Mouse (Mus musculus): ENCODE data around the gene Ltbr.
"Not testable (repeated sequence)": the region's sequence is repeated elsewhere in the genome, so short reads cannot be mapped to it uniquely, and the experiment has no call there.

Ltbr gene

DNA sequence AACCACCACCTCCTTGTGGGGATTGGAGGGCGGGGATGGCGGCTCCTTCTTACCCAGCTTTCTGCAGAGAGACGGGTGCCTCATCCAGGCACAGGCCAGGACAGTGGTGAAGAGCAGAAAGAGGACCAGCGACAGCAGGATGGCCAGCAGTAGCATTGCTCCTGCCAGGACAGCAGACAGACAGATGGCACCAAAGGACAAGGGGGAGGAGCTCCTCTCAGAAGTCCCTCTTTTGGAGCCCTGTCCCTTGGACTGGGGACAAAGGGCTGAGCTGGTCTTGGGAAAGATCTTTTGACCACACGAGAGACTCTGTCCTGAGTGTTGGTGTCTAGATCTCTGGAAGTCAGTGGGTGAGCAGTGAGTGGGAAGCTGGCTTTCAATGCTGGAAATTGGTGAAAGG, 4.3 kb downstream of the Ltbr start:
- DNase-seq: peak; percentile 42

DNA sequence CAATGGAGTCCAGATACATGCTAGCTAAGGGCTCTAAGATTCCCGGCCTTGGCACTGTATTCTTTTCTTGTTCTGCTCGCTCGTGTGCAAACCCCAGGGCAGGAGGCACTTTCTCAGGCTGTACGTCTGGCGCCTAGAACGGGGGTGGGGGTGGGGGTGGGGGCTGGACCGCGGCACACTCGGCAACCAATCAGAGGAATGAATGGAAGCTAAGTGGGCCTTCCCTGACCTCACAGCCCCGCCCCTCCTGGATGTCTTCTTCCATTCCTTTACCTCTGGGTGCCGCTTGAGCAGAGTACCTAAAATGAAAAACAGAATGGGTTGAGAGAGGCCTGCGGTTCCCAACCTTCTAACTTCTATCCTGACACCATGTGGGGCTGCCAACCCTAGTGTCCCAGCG, 4.8 kb downstream of the Ltbr start:
- DNase-seq: no peak

DNA sequence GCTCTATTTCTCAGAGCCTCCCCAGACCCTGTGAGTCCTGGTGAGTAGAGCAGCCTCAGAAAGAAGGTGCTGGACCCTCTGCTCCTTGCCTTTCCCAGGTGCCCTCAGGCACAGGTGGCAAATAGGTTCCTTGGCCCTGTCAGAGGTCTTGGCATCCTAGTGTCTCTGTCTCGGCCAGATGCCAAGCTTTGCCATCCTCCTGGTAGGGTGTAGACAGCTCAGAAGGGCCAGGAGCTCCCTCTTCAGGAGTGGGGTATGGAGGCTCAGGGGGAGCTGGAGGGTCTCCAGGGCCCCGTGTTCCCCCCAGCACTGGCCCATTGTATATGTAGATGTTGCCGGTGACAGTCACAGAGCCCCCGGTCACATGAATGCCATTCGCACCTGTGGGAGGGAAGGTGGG, 6.6 kb downstream of the Ltbr start:
- no peak for DNase-seq

DNA sequence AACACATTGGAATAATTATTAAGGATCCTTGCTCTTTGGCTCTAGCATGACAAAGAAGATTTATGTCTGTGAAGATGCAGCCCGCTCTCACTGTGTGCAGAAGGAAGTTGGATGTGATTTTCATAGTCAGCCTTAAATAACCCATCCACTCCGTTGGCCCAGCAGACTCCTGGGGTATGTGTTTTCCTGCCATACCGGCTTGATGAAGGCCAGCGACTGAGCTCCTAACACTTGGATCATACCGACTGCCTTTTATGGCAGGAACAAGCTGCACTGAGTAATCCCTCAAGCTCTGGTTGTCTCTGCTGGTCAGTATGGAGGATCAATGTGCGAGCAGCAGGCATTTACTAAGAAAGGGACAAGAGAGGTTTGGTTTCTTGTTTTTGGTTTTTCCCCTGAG, 8.2 kb downstream of the Ltbr start:
- DNase-seq: no peak

DNA sequence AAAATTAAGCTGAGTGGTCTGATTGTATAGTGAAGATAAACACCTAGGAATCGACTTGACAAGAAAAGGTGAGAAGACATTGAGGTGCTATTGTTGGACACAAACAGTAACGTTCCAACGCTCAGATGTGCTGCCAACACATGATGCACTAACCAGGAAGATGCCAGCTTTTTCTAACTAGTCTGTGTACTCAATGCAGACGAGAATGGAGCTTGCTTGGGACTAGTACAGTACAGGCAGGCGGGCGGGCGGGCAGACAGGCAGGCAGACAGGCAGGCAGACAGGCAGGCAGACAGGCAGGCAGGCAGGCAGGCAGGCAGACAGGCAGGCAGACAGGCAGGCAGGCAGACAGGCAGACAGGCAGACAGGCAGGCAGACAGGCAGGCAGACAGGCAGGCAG, 9.3 kb downstream of the Ltbr start:
- not testable (repeated sequence) for DNase-seq

DNA sequence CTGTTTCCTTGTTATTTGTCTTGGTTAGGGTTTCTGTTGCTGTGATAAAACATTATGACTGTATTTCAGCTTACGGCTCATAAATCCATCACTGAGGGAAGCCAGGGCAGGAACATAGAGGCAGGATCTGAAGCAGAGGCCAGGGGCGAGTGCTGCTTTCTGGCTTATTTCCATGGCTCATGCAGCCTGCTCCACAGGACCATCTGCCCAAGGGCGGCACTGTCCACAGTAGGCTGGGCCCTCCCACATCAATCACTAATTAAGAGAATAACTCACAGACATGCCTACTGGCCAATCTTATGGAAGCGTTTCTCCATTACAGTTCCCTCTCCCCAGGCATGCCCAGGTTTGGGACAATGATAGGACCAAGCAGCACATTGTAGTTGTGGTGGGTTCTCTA, 10.4 kb downstream of the Ltbr start:
- DNase-seq: no peak

DNA sequence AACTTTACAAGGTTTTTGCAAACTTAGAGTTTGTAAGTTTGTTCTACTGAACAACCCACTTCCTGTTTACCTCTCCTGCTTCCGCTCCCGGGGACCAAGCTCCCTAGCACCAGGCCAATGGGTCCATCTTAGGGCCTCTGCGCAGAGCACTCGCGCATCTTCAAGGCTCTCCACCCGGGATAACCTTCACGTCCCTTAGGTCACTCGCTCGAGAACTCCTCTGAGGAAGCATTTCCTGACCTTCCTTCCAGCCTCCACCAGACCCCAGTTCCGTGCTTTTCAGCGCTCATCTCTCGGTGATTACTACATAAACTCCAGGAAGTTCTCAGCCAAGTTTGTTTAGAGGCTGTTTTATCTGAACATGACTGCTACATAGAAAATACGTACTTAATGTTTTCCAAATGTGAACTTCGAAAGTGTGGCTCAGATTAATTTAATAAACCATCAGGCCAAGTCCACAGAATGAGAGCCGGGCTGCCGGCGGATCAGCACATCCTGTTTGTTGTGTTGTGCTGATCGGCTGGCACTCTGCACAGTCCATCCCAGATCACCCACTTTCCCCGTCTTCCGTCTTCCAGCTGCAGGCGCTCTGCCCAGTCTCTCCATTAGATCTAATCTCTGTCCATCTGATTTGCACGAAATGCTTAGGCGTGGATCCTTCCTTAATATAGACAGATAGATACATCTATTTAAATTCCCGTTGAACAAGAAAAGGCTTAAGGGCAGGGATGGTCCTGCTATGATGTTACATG, 11.3 kb downstream of the Ltbr start:
- peak; percentile 49 for DNase-seq

DNA sequence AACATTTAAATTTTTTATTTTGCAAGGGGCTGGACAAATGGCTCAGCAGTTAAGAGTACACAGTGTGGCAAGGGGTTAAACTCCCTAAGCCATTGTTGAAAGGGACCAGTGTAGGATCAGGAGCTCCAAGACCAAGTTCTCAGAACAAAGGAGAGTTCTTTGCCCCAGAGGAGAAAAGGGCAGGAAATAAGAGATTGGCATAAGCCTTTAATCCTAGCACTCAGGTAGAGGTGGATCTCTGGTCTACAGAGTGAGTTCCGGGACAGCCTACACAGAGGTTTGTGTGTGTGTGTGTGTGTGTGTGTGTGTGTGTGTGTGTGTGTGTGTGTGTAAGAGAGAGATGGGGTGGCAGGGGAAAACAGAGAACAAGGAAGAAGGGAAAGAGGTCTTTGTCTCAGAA, 12.7 kb downstream of the Ltbr start:
- no peak for DNase-seq

DNA sequence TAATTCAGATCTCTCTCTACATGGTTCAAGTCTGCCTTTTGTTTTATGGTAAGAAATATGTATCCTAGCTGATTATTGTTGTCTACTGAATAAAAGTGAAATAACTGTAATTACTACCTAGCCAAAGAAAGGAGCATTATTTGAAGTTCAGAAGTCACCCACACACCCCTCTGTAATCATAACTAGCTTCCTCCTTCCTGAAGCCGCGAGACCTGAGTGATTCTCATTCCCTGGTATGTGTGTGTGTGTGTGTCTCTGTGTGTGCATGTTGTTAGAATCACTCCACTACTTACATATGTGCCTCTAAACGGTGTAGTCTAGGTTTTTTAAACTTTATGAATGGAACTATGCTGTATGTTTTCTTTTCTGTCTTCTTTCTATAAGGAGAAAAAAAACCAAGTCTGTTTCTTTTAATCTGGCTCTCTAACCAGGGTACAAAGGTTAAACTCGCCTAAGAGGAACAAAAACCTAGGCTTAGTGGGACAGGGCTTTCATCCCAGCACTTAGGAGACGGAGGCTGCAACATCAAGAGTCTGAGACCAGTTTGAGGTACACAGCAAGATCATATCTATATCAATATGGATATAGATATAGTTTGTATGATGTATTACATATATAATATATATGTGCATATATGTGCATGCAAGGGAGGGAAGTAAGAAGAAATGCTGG, 16.4 kb downstream of the Ltbr start:
- peak; percentile 50 for DNase-seq

DNA sequence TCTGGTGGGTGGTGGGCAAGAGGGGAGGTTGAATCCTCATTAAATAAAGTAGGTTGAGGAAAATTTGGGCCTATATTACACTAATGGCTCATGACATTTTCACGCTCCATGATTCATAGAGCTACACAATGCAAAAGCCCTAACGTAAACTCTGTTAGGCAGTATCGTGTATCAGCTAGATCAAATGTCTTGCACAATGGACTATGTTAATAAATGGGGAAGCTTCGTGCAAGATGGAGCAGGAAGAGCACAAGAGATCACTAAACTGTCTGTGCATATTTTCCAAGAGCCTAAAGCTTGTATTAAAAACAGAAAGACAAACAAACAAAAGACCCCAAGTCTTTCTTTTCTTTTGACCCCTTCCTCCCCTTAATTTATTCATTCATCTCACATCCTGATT, 19.6 kb downstream of the Ltbr start:
- DNase-seq: no peak

DNA sequence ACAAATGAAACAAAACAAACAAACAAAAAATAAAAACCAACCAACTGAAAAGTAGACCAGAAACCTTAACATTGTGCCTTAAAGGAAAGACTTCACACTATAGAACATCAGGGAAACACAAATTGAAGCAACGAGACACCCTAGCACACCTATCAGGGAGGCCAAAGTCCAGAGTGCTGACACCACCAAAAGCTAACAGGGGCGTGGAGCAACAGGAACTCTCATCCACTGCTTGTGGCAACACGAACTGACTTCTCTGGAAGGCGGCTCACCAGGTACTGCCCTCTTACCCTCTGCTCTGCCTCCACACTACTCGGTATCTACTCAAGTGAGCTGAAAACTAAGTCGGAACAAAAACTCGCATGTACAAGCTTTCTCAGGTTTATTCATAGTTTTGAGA, 21.4 kb downstream of the Ltbr start:
- DNase-seq: no peak

DNA sequence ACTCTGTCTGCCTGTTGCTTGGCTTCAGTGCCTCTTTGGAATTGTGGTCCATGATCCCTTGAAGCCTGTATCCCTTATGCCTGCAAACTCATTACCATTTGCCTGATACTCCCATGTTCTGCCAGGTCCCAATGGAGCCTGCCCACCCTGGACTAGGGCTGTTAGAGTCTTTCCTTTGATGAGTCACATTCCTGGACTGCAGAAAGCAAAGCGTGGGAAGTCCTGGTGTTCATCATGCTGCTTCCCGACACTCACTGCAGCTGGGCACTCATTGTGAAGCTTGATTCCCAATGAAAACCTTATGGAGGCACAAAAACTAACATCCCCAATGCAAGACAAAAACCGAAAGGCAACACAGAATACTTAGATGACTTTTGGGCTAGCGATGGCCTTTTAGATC, 22.4 kb downstream of the Ltbr start:
- DNase-seq: no peak

DNA sequence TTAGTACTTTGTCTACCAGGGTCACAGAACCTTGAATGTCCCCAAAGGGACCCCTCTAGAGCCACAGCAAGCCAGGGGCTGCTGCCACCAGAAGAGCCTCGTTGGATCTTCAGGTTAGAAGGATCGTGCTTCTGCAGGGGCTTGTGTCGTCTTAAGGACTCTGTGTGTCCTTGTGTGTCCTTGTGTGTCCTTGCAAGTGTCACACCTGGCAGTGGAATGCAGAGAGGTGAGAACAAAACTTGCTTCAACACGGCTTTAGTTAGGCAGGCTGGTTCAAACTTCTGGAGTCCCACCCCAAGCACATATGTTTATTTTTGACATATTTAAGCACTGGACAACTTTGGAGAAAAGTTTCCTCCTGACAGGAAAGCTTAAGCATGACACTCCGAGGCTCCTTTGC, 25.0 kb downstream of the Ltbr start:
- no peak for DNase-seq

DNA sequence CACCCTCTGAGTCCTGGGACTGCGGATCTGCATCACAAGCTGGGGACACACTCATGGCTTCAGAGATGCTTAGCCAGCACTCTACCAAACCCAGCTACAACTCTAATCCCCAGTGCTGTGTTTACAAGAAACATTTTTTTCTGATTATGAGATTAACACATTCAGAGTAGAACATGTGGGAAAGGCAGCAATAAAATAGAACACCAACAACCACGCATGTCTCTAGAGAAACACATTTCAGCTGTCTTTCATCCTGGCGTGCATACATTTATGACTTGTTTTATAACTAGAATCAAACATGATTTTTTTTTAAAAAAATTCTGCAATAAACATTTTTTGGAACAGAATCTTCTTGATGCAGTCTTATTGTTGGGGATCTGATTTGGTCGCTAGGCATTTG, 26.7 kb downstream of the Ltbr start:
- no peak for DNase-seq

DNA sequence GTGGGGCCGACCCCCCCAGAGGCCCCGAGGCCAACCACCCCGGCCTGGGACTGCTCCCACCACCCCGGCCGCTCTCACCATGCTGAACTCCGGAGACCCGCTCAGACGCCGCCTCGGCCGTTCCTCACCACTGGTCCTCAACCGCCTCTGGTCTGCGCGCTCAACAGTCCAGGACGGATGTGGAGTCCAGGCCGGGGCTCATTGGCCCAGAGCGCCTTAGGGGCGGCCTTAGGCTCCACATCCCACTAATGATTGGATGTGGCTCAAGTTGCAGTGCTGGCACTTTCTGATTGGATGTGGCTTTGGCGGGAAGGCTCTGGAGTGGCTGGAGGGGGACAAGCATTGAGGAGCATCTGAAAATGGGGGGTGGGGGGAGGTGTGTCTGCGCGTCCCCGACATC, 27.8 kb downstream of the Ltbr start, which contains the start of gene Tuba3a:
Gene Tuba3a, minus strand, starts transcription at position 153 of the 400 bp plus-strand sequence.
- no peak for DNase-seq

DNA sequence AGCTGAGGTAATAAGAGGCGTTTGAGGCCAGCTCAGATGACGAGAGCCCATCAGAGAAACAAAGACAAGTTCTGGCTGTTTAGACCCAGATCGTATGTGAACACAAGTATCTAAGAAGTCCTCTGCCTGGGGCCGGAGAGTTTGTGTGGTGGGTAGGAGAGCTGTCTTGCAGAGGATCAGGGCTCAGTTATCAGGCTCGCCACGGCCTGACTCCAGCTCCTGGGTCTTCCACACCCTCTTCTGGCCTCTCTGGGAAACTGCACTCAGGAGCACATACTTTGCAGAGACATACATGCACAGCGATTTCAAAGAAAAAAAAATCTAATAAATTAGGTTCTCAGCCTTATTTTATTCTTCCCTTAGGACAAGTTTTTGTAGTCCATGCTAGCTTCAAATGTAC, 28.9 kb downstream of the Ltbr start:
- no peak for DNase-seq

DNA sequence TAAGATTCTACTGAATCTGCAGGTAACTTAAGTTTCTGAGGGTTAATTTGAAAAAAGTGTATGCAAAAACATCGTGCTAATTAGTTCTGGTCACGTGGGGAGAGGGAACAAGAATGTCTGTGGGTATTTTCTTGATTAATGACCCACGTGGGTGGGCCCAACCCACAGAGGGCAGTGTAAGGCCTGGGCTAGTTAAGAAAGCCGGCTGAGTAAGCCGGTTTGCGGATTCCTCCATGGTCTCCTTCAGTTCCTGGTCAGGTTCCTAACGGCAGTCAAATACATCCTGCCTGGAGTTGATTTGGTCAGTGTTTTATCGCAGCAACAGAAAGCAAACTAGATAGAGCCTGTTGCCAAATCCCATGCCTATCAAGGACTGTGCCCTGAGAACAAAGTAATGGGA, 29.4 kb downstream of the Ltbr start:
- peak; percentile 42 for DNase-seq

DNA sequence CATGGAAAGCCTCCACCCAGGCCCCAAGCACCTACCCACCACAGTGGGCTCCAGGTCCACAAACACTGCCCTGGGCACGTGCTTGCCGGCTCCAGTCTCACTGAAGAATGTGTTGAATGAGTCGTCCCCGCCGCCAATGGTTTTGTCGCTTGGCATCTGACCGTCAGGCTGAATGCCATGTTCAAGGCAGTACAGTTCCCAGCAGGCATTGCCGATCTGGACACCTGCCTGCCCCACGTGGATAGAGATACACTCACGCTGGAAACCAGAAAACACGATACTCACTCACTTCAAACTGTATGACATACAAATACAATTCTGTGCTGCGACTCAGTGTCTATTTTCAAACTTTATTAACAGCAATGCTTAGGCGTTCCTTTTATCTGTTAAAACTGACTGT, 31.0 kb downstream of the Ltbr start:
- not testable (repeated sequence) for DNase-seq

DNA sequence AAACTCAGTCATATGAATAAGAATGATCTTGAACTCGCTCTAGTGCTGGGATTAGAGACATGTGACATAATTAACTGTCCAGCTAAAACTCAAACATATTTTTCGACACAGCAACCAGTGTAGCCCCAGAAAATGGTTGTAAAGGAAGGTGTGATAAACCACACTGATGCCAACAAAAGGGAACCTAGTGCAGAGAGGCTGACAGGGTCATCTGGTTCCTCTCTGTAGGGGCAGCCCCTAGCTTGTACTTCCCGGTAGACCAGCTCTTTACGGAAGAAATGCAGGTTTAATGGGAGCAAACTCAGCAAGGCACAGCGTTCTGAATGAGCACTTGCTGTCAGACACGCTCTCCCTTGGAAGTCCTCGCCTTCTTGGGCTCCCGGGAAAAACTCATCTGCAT, 34.0 kb downstream of the Ltbr start:
- no peak for DNase-seq

DNA sequence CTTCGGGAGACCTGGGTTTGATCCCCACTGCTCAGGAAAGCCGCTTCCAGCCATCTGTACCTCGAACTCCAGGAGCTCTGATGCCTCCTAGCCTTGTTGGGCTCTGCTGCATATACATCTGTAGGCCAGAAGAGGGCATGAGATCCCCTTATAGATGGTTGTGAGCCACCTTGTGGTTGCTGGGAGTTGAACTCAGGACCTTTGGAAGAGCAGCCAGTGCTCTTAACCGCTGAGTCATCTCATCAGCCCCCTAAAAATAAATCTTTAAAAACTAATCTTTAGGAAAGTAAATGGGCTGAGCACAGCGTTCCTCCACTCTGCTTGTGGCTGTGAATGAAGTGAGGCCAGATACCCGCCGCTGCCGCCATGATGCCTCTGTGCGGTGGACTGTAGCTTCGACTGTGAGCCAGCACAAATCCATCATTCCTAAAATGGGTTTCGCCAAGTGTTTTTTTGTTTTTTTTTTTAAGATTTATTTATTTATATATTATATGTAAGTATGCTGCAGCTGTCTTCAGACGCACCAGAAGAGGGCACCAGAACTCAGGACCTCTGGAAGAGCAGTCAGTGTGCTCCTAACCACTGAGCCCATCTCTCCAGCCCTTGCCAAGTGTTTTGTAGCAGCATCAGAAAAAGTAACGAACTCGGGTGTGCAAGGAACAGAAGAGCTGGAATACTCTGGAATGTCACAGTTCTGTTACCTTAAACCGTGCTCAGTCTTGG, 38.7 kb downstream of the Ltbr start:
- DNase-seq: peak; percentile 67

DNA sequence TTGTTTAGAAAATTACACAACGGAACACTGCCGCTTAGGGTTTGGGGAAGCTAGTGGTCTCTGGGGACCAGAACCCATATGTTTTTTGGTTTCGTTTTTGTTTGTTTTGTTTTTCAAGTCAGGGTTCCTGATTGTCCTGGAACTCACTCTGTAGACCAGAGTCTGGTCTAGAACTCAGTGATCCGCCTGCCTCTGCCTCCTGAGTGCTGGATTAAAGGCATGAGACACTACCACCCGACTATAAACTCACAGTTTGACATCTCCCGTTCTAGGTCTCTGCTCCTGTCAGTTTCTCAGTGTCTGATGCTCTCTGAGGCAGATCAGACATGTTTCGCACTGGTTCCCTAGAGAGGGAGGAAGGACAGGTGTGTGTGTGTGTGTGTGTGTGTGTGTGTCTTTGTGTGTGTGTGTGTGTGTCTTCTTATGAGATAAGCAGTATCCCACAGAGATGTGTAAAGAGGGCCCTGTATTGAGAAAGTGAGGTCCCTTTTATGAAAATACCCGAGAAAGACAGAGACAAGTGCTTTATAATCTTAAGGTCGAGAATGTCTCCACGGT, 41.4 kb downstream of the Ltbr start:
- DNase-seq: no peak

DNA sequence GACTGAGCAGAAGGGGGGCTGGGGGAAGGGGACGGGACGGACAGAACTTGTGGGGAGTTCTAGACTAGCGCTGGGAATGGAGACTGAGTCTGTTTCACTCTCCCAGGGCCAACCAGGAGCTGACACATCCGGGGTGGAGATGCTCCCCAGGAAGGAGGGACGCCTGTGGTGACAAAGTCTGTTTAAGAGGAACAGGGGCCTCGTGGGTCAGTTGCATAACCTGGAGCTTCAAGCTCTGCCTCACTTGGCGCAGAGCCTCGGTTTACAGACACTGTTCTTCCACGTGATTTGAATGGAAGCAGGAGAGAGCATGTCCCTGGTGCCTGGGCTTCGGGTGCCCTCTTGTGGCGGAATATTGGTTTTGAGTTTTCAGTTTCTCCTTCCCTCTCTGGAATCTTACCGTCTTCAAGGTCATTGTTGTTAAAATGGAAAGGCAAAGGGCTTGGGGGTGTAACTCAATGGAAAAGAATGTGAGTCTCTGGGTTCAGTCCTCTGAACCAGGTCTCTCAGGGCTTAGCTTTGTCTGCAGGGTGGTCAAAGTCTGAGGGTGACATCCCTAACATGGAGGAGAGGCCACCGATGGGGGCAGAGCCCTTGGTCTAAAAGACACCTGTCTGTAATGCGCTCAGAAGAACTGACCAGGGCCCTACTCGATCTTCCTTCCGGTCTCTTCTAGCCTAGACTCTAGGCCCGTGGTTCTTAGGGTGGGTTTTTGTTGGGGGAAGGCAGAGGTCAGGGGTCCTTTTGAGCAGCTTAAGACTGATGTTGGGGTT, 42.0 kb downstream of the Ltbr start:
- peak; percentile 99 for DNase-seq

DNA sequence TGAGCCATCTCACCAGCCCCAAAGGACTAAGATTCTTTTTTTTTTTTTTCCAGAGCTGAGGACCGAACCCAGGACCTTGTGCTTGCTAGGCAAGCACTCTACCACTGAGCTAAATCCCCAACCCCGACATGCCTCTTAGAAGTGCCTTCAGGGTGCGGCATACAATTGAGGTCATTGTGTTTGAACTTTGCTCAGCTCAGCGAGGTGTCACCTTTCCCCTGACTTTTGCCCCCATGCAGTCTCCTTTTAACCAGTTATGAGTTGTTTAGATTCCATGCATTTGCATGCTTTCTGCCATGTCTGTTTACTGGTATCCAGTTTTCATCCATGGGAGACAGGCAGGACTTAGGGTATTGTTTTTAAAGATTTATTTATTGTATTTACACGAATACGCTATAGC, 44.9 kb downstream of the Ltbr start:
- DNase-seq: peak; percentile 31
